Mouse (Mus musculus) T-cell, adult 2 months (primary cell): ENCODE data around the gene Itgb1.

Experiments used
- DNase-seq: peaks from one replicate; pipeline ENCODE4 v3.0.0; 2022; ENCODE audit warnings: low spot score

The Itgb1 gene

GRCm38 (mm10) chr8:128681970-128682369 lies 3.5 kb upstream of the Itgb1 start:
- no peak for DNase-seq

GRCm38 (mm10) chr8:128684609-128685506 lies 596 bp upstream of the Itgb1 start:
- no peak for DNase-seq

- no peak for DNase-seq
These were observed 1.1 kb downstream of the Itgb1 start for GRCm38 (mm10) chr8:128686429-128686990.

GRCm38 (mm10) chr8:128688679-128689078 lies 3.2 kb downstream of the Itgb1 start:
- no peak for DNase-seq

- no peak for DNase-seq
These were observed 4.6 kb downstream of the Itgb1 start for GRCm38 (mm10) chr8:128690056-128690455.

- no peak for DNase-seq
These were observed 11.4 kb downstream of the Itgb1 start for GRCm38 (mm10) chr8:128696701-128697397.

- DNase-seq, result no peak
These were observed 12.5 kb downstream of the Itgb1 start for GRCm38 (mm10) chr8:128697945-128698344.

GRCm38 (mm10) chr8:128704376-128704775 lies 18.9 kb downstream of the Itgb1 start:
- no peak for DNase-seq

GRCm38 (mm10) chr8:128704836-128705235 lies 19.4 kb downstream of the Itgb1 start:
- DNase-seq, result no peak

- DNase-seq, result peak; percentile 68
These were observed 23.8 kb downstream of the Itgb1 start for GRCm38 (mm10) chr8:128709261-128709660.

- DNase-seq, result no peak
These were observed 30.7 kb downstream of the Itgb1 start for GRCm38 (mm10) chr8:128716184-128716583.

- no peak for DNase-seq
These were observed 39.4 kb downstream of the Itgb1 start for GRCm38 (mm10) chr8:128724819-128725218.

GRCm38 (mm10) chr8:128727213-128727612 lies 41.8 kb downstream of the Itgb1 start:
- DNase-seq, result no peak

GRCm38 (mm10) chr8:128732254-128732653 lies 46.8 kb downstream of the Itgb1 start:
- no peak for DNase-seq

GRCm38 (mm10) chr8:128734118-128734517 lies 48.7 kb downstream of the Itgb1 start:
- DNase-seq, result no peak

GRCm38 (mm10) chr8:128735692-128736091 lies 50.2 kb downstream of the Itgb1 start:
- no peak for DNase-seq
